Mouse (Mus musculus): ENCODE results near the gene Hsd11b2. TPM values are rescaled to one million over a fixed set of nuclear protein-coding genes. Genes with fewer than 3 reads are reported as not detected.
A peak's percentile ranks its signal among the peaks of the same experiment; 100 is the strongest.

Hsd11b2 gene
- polyA plus RNA-seq, 1 experiment: 2.1 TPM

DNA sequence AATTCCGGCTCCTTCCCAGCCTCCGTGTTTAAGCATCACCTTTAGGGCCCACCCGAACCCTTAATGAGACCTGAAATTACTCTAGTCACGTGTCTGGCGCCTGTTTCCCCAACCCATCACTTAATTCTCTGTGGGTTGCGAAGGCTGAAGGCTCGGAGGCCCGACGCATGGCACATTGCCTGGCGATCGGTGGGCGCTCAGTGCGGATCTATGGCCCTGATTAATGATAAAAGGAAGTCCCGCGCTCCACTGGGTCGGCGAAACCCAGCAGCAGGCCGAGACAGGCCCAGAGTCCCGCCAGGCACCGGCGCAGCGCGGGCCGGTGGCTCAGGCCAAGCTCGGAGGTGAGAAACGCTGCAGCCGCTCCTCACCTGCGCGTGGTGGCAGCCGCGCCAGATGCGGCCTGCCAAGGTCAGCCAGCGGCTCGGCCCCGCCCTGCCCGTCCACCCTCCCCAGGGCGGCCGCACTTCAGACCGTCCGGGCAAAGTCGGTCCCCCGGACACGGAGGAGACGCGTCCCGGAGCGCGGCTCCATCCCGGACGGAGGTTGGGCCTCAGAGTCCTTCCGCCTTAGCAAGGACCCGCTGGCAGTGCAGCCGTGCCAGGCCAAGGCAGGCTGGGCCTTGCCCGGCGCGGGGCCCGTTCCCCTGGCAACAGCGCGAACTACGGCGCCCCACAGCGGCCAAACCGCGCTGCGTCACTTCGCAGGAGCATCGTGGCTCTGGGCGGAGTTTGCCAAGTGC lies 21.9 kb upstream of the Hsd11b2 start, which contains the start of gene Zdhhc1:
Zdhhc1 (minus strand) TSS at position 464 of the 742 bp plus-strand sequence.
- DNase-seq: peak; percentile 94
- H3K4me1 ChIP-seq (ENCODE audit: control insufficient read depth, insufficient read depth, low read length): no peaks in the 10 kb centered on the region; the same call in 1 of the 2 replicates
- H3K4me3 ChIP-seq (replicated peaks; ENCODE audit: extremely low read depth, low read depth, low read length): peak within 1 kb of the TSS; percentile 76
- 1% methylated on average over 66 of the region's 68 CpGs for WGBS
- peak; percentile 40 for TF ChIP-seq CTCF (IDR thresholded peaks at IDR 0.05; ENCODE audit: insufficient read depth, low read length)
- TF ChIP-seq POLR2A (IDR thresholded peaks at IDR 0.05; ENCODE audit: borderline replicate concordance, extremely low read depth, low read depth, low read length): peak; percentile 72; the same call in 1 of the 2 replicates

DNA sequence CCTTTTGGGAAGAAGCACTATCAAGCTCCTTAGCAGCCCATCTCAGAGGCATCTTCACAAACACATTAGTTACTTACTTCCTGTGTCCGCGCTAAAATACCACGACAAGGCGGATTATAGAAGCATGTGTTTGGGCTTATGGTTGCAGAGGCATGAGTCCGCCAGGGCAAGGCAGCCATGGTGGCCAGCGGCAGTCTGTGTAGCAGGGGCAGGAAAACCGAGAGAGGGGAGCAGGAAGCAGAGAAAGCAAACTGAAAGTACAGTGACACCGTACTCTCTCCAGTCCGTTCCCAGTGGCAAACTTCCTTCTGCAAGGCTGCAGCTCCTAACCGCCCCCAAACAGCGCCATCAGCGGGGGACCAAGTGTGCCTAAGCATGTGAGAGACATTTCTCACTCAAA lies 18.8 kb upstream of the Hsd11b2 start:
- no peak for DNase-seq
- Histone ChIP-seq H3K4me3 (replicated peaks; ENCODE audit: extremely low read depth, low read depth, low read length) (peak overlapping the region; percentile 65), H3K4me1 (ENCODE audit: control insufficient read depth, insufficient read depth, low read length) (no peaks in the 10 kb centered on the region; the same call in 1 of the 2 replicates)
- 44% methylated on average over 12 of the region's 12 CpGs for WGBS
- TF ChIP-seq POLR2A (IDR thresholded peaks at IDR 0.05; ENCODE audit: borderline replicate concordance, extremely low read depth, low read depth, low read length) (peak; percentile 20; the same call in 1 of the 2 replicates), CTCF (IDR thresholded peaks at IDR 0.05; ENCODE audit: insufficient read depth, low read length) (no peak)

DNA sequence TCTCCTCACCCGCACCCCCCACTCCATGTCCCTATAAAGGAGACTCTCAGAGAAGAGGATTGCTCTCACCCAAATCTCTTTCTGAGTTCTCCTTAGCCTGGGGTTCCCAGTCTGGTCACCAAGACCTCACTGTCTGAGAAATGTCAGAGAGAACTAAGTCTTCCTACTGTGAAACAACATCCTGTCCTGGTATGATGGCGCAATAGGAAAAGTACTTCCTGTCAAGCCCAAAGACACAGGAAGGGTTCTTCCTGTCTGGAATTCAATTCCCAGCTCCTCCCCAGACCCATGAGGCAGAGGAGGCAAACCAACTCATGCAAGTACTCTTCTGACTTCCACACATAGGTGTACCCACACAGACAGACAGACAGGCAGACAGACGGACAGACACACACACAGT lies 13.9 kb upstream of the Hsd11b2 start:
- Histone ChIP-seq H3K4me3 (replicated peaks; ENCODE audit: extremely low read depth, low read depth, low read length) (peak overlapping the region; percentile 4), H3K4me1 (ENCODE audit: control insufficient read depth, insufficient read depth, low read length) (no peaks in the 10 kb centered on the region)
- no peak for DNase-seq
- WGBS: 68% methylated on average over 3 of the region's 3 CpGs
- TF ChIP-seq POLR2A (IDR thresholded peaks at IDR 0.05; ENCODE audit: borderline replicate concordance, extremely low read depth, low read depth, low read length) (no peak), CTCF (IDR thresholded peaks at IDR 0.05; ENCODE audit: insufficient read depth, low read length) (no peak)

DNA sequence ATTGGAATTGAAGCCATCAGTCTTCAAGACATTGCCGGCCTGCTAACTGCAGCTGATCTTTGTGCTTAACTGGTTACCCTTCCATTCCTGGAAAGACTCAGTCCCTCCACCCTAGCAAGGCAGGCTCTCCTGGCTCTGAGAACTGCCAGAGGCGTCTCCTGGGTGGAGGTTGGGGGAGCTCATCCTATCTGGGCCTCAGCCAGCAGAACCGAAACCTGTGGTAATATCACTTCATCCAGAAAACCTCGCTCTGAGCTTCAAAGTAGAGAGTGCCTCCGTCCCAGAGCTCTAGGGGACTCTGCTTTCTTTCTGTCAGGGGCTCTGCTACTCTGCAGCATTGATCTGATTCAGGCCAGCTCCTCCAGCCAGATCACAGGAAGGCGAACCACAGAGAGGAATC lies 11.6 kb upstream of the Hsd11b2 start:
- H3K4me1 ChIP-seq (ENCODE audit: control insufficient read depth, insufficient read depth, low read length): no peaks in the 10 kb centered on the region
- TF ChIP-seq POLR2A (IDR thresholded peaks at IDR 0.05; ENCODE audit: borderline replicate concordance, extremely low read depth, low read depth, low read length) (no peak), CTCF (IDR thresholded peaks at IDR 0.05; ENCODE audit: insufficient read depth, low read length) (no peak)
- WGBS: 72% methylated on average over 6 of the region's 6 CpGs
- no peak for DNase-seq
- no peak overlapping the region for H3K4me3 ChIP-seq (replicated peaks; ENCODE audit: extremely low read depth, low read depth, low read length)

DNA sequence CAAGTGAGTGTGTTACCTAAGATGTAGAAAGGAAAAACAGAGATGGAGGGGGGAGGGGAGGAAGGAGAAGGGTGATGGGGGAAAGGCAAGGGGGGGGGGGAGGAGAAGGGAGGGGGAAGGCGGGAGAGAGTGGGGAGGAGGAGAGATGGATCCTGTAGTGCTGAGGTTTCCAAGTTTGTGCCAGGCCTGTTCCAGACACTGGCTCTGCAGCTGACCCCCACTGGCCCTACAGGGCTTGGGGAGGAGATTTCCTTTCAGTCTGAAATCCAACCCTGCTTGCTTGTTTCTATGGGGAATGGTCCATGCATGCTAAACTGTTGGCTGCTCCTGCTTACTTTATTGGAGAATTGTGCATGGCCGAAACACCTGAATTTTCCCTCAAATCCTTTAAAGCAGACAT lies 9.8 kb upstream of the Hsd11b2 start:
- DNase-seq: no peak
- Histone ChIP-seq H3K4me1 (ENCODE audit: control insufficient read depth, insufficient read depth, low read length) (no peaks in the 10 kb centered on the region), H3K4me3 (replicated peaks; ENCODE audit: extremely low read depth, low read depth, low read length) (no peak overlapping the region)
- WGBS: 76% methylated on average over 2 of the region's 2 CpGs
- TF ChIP-seq CTCF (IDR thresholded peaks at IDR 0.05; ENCODE audit: insufficient read depth, low read length): no peak
- TF ChIP-seq POLR2A (IDR thresholded peaks at IDR 0.05; ENCODE audit: borderline replicate concordance, extremely low read depth, low read depth, low read length): no peak

DNA sequence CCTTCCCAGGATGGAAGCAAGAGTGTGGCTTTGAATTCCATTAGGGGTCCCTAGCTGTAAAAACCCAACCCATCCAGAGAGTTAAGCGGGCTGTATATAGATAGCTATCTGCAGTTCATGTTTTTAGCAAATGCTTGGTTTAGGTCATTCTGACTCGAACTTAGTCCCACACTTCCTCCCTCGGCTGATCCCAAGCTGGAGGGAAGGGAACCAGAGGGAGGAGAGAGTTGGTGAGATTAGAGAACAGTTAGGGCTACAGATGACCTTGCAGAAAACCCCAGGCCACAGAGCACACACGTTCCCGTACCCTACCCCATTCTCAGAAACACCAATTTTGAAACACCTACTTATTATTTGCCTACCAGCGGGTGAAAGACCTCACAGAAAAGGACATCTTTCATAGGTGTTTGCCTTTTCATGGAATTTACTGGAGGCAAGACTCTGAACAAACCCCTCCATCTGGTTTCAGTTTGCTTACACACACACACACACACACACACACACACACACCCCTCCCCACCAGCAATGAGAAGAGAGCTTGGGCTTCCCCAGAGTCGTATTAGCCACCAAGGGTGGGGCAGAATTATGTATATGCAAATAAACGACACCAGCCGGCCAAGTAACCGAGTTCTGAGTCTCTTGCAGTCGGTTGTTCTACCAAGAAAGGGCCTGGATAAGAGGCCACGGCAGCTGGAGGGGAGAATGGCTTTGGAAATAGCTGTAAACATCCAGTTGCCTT lies 8.4 kb upstream of the Hsd11b2 start:
- TF ChIP-seq POLR2A (IDR thresholded peaks at IDR 0.05; ENCODE audit: borderline replicate concordance, extremely low read depth, low read depth, low read length): no peak
- TF ChIP-seq CTCF (IDR thresholded peaks at IDR 0.05; ENCODE audit: insufficient read depth, low read length): no peak
- DNase-seq: no peak
- Histone ChIP-seq H3K4me3 (replicated peaks; ENCODE audit: extremely low read depth, low read depth, low read length) (no peak overlapping the region), H3K4me1 (ENCODE audit: control insufficient read depth, insufficient read depth, low read length) (0 out of 2 replicates have a peak, but pooled peaks cover 3% of the 10 kb centered on the region)
- 39% methylated on average over 12 of the region's 12 CpGs for WGBS

DNA sequence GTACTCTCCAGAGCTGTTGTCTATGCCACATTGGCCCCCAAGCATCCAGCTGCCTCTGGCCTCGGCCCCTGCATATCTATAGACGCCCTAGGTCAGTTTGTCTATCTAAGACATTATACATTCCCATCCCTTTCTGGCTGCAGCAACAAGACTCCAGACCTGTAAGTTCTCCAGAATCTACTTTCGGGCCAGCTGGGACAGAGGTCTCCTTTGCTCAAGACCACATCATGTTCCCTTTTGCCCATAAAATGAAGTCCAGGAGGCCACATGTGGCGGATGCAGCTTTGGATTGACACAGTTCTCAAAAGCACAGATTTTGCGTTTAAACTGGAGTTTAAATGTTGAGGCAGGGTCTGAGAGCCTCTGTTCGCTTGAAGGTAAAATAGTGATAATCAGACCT lies 4.4 kb upstream of the Hsd11b2 start:
- Histone ChIP-seq H3K4me3 (replicated peaks; ENCODE audit: extremely low read depth, low read depth, low read length) (no peak overlapping the region), H3K4me1 (ENCODE audit: control insufficient read depth, insufficient read depth, low read length) (peaks cover 15% of the 10 kb centered on the region)
- TF ChIP-seq POLR2A (IDR thresholded peaks at IDR 0.05; ENCODE audit: borderline replicate concordance, extremely low read depth, low read depth, low read length): no peak
- TF ChIP-seq CTCF (IDR thresholded peaks at IDR 0.05; ENCODE audit: insufficient read depth, low read length): no peak
- DNase-seq: no peak
- WGBS: 92% methylated on average over 6 of the region's 6 CpGs

DNA sequence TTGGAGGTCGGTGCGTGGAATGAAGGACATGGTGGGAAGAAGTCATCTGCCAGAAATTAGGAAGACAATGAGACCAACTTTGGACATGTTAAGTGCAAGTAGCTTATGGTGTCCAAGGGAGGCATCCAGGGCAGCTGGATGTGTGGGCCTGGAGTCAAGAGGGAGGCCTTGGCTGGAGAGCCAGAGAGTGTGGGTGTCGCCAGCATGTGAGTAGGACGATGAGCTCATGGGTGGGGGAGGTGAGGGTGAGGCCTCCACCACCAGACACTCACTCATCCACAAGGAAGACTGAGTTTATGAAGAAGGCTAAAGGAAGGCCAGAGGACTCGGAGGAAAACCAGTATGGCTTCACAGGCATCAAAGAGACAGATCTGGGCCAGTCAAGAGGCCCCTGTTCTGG lies 3.9 kb upstream of the Hsd11b2 start:
- no peak for DNase-seq
- 52% methylated on average over 5 of the region's 5 CpGs for WGBS
- no peak for TF ChIP-seq POLR2A (IDR thresholded peaks at IDR 0.05; ENCODE audit: borderline replicate concordance, extremely low read depth, low read depth, low read length)
- TF ChIP-seq CTCF (IDR thresholded peaks at IDR 0.05; ENCODE audit: insufficient read depth, low read length): no peak
- Histone ChIP-seq H3K4me3 (replicated peaks; ENCODE audit: extremely low read depth, low read depth, low read length) (no peak overlapping the region), H3K4me1 (ENCODE audit: control insufficient read depth, insufficient read depth, low read length) (peaks cover 19% of the 10 kb centered on the region)

DNA sequence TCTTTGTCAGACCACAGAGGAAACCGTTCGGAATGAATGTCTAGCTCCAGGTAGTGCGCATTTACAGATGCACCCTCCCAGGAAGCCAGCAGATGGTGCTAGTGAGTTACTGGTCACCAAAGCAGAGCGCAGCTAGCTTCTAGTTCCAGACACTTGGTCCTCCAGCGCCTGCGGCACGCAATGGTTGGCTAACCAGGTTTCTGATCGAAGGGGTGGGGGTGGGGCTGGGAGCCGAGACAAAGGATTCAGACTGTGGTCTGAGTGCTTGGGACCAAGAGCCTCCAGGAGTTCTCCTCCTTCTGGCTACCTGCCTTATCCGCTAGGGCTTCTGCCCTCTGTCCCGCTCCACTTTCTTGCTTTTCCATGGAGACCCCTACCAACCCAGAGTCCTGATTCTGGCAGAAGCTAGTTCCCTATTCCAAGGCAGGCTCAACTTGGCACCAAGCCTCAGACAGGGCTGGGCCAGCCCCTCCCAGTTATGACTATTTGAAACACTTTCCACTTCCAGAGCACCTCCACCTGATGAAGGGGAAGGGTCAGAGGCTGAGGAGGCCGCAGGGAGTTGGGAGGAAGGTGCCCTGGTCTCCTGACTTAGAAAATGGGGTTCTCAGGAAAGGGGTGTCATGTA lies 2.4 kb upstream of the Hsd11b2 start:
- no peak overlapping the region for H3K4me3 ChIP-seq (replicated peaks; ENCODE audit: extremely low read depth, low read depth, low read length)
- TF ChIP-seq CTCF (IDR thresholded peaks at IDR 0.05; ENCODE audit: insufficient read depth, low read length) (peak; percentile 98), POLR2A (IDR thresholded peaks at IDR 0.05; ENCODE audit: borderline replicate concordance, extremely low read depth, low read depth, low read length) (no peak)
- peak; percentile 71 for DNase-seq
- 12% methylated on average over 12 of the region's 12 CpGs for WGBS
- H3K4me1 ChIP-seq (ENCODE audit: control insufficient read depth, insufficient read depth, low read length): peaks cover 19% of the 10 kb centered on the region
